Comparison of ENCODE assay signal across 20 mouse cellular contexts in the genomic region with DNA sequence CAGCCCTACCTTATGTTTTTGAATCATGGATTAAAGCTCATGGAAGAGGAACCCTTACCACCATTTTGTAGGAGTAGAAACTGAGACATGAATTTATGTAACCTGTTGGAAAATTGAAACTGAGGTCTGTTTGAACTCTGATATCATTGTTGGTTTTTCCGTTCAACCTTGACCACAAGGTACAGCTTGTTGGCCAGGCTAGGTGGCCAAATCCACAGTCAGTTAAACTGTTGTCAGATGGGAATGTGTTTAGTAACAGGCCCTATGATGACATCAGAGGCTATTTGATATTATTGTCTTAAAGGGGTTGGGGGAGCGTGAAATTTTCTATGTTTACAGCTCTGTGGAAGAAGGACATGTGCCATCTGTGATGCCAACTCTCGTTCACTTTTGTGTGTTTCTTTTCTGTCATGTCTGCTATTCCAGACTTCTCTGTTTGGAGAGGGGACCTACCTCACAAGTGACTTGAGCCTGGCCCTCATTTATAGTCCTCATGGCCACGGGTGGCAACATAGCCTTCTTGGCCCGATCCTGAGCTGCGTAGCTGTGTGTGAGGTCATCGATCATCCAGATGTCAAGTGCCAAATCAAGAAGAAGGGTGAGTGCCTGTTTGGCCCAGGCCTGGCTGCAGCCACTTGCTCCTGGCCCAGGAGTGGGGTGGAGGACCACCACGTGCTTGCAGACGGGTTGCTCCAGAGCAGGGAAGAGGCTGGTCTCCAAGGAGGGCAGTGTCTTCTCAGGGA. TPM values are rescaled to one million over a fixed set of nuclear protein-coding genes. Genes with fewer than 3 reads are reported as not detected.
DNase-seq lines count a peak whose midpoint lies in the region; ATAC-seq lines count a peak whose summit lies in the region.
"Had no signal": no experiment of that assay in that cellular context is flagged by ENCODE, and none has a peak within 500 bp of the region (broad histone marks: within the 10 kb centered on the region; RNA-seq: fewer than 3 reads in every experiment).

No protein-coding gene starts in this region.

- no peak overlapping the region for H3K9ac ChIP-seq in heart, embryonic 11.5 days (ENCODE audit: low read depth, low read length)
- H3K9ac ChIP-seq in liver, embryonic 12.5 days = no peak overlapping the region
- no peak overlapping the region for H3K9ac ChIP-seq in liver, embryonic 11.5 days (ENCODE audit: low read depth, low read length)
- H3K9ac ChIP-seq in liver, embryonic 16.5 days (ENCODE audit: low read depth, low read length) = no peak overlapping the region
- H3K9ac ChIP-seq: embryonic facial prominence, embryonic 13.5 days; forebrain, embryonic 12.5 days; heart, embryonic 12.5 days; hindbrain, embryonic 14.5 days had no signal

- H3K36me3 ChIP-seq in heart, embryonic 11.5 days (ENCODE audit: control insufficient read depth, insufficient read depth, low read length) = peaks cover 3% of the 10 kb centered on the region; the same call in 1 of the 2 replicates
- H3K36me3 ChIP-seq in liver, embryonic 12.5 days = peaks cover 71% of the 10 kb centered on the region
- peaks cover 2% of the 10 kb centered on the region; the same call in 1 of the 2 replicates for H3K36me3 ChIP-seq in liver, embryonic 11.5 days (ENCODE audit: control insufficient read depth, insufficient read depth, low read length)
- H3K36me3 ChIP-seq in liver, embryonic 16.5 days (ENCODE audit: control insufficient read depth, insufficient read depth) = peaks cover 5% of the 10 kb centered on the region; the same call in 1 of the 2 replicates

- no peak overlapping the region for H3K4me3 ChIP-seq in heart, embryonic 11.5 days (ENCODE audit: low read depth, low read length)
- H3K4me3 ChIP-seq in liver, embryonic 12.5 days = no peak overlapping the region
- no peak overlapping the region for H3K4me3 ChIP-seq in liver, embryonic 11.5 days (ENCODE audit: low read depth, low read length)
- no peak overlapping the region for H3K4me3 ChIP-seq in liver, embryonic 16.5 days (ENCODE audit: low read depth, low read length)
- H3K4me3 ChIP-seq: embryonic facial prominence, embryonic 13.5 days; forebrain, embryonic 12.5 days; heart, adult 2 months; heart, embryonic 12.5 days; hindbrain, embryonic 10.5 days had no signal

- peak; percentile 85 for DNase-seq in heart, adult 11 months
- no peak for DNase-seq in liver, embryonic 11.5 days (ENCODE audit: low spot score)
- peak; percentile 33 for DNase-seq in 416B (ENCODE audit: low read depth)
- DNase-seq in urinary bladder, adult 18-20 months (ENCODE audit: low spot score in 2 of 2) = no peak
- DNase-seq: adrenal gland, adult 8-10 months; cerebellum, adult 11 months; cerebellum, adult 9-11 months; cerebellum, postnatal 36 days; gastrocnemius, postnatal 10 days; heart, adult 2 months had no signal

- no peaks in the 10 kb centered on the region for H3K9me3 ChIP-seq in heart, embryonic 11.5 days (replicated peaks; ENCODE audit: control insufficient read depth, low read length)
- H3K9me3 ChIP-seq in liver, embryonic 12.5 days (replicated peaks) = no peaks in the 10 kb centered on the region
- H3K9me3 ChIP-seq in liver, embryonic 11.5 days (ENCODE audit: control insufficient read depth, low read length) = no peaks in the 10 kb centered on the region
- H3K9me3 ChIP-seq in liver, embryonic 16.5 days (replicated peaks; ENCODE audit: control insufficient read depth, low read length) = no peaks in the 10 kb centered on the region
- H3K9me3 ChIP-seq: embryonic facial prominence, embryonic 13.5 days; forebrain, embryonic 12.5 days; heart, embryonic 12.5 days; hindbrain, embryonic 10.5 days had no signal

- H3K4me2 ChIP-seq in heart, embryonic 11.5 days = no peak overlapping the region
- H3K4me2 ChIP-seq in liver, embryonic 12.5 days = no peak overlapping the region
- no peak overlapping the region for H3K4me2 ChIP-seq in liver, embryonic 11.5 days
- H3K4me2 ChIP-seq in liver, embryonic 16.5 days (ENCODE audit: low read depth, low read length) = no peak overlapping the region
- H3K4me2 ChIP-seq: embryonic facial prominence, embryonic 13.5 days; forebrain, embryonic 12.5 days; heart, embryonic 12.5 days; hindbrain, embryonic 14.5 days had no signal

- ATAC-seq in heart, embryonic 11.5 days (replicated peaks; ENCODE audit: insufficient number of reproducible peaks, low FRiP score, low TSS enrichment) = no peak
- no peak for ATAC-seq in liver, embryonic 12.5 days
- ATAC-seq in liver, embryonic 11.5 days (replicated peaks; ENCODE audit: low FRiP score) = no peak
- peak; percentile 68 for ATAC-seq in liver, embryonic 16.5 days (ENCODE audit: low read depth)
- ATAC-seq: forebrain, embryonic 16.5 days had no signal

- H3K4me1 ChIP-seq in heart, embryonic 11.5 days (ENCODE audit: control insufficient read depth, insufficient read depth, low read length) = peaks cover 3% of the 10 kb centered on the region; the same call in 1 of the 2 replicates
- peaks cover 13% of the 10 kb centered on the region for H3K4me1 ChIP-seq in liver, embryonic 12.5 days
- H3K4me1 ChIP-seq in liver, embryonic 11.5 days (replicated peaks; ENCODE audit: control insufficient read depth, insufficient read depth, low read length) = 0 out of 2 replicates have a peak, but pooled peaks cover 5% of the 10 kb centered on the region
- H3K4me1 ChIP-seq in liver, embryonic 16.5 days (ENCODE audit: control insufficient read depth, low read depth, low read length) = peaks cover 5% of the 10 kb centered on the region
- H3K4me1 ChIP-seq: forebrain, embryonic 12.5 days; heart, embryonic 12.5 days had no signal

- 84% methylated on average over 9 of the region's 9 CpGs for WGBS in heart, embryonic 11.5 days (ENCODE audit: insufficient replicate concordance)
- 75% methylated on average over 9 of the region's 9 CpGs for WGBS in liver, embryonic 12.5 days (ENCODE audit: insufficient replicate concordance)
- WGBS in liver, embryonic 11.5 days = 84% methylated on average over 9 of the region's 9 CpGs
- WGBS in liver, embryonic 16.5 days (ENCODE audit: insufficient replicate concordance) = 71% methylated on average over 9 of the region's 9 CpGs

- no peaks in the 10 kb centered on the region for H3K27me3 ChIP-seq in heart, embryonic 11.5 days (ENCODE audit: control insufficient read depth, insufficient read depth, low read length)
- no peaks in the 10 kb centered on the region for H3K27me3 ChIP-seq in liver, embryonic 12.5 days (replicated peaks)
- H3K27me3 ChIP-seq in liver, embryonic 11.5 days (replicated peaks; ENCODE audit: control insufficient read depth, insufficient read depth, low read length) = no peaks in the 10 kb centered on the region
- no peaks in the 10 kb centered on the region for H3K27me3 ChIP-seq in liver, embryonic 16.5 days (ENCODE audit: control insufficient read depth, insufficient read depth, low read depth, low read length)
- H3K27me3 ChIP-seq: CH12.LX; embryonic facial prominence, embryonic 13.5 days; forebrain, embryonic 12.5 days; heart, embryonic 12.5 days had no signal

- no peak overlapping the region for H3K27ac ChIP-seq in heart, embryonic 11.5 days (ENCODE audit: low read depth, low read length)
- peak overlapping the region; percentile 23; the same call in 1 of the 2 replicates for H3K27ac ChIP-seq in liver, embryonic 12.5 days
- no peak overlapping the region for H3K27ac ChIP-seq in liver, embryonic 11.5 days (ENCODE audit: low read depth, low read length)
- H3K27ac ChIP-seq in liver, embryonic 16.5 days (ENCODE audit: low read length) = peak overlapping the region; percentile 70
- H3K27ac ChIP-seq: embryonic facial prominence, embryonic 13.5 days; forebrain, embryonic 12.5 days; heart, adult 2 months; hindbrain, embryonic 10.5 days; hindbrain, embryonic 14.5 days had no signal

RNA-seq across cellular contexts. Expression of a gene that starts 31.6 kb away (rescaled TPM):
- polyA plus RNA-seq in heart, embryonic 11.5 days (2014; fragmentation: Nextera tagmentation; extraction: Ambion mirVana) = 0.14 TPM in 1 of 2 replicates, not detected in the other
- 0.06 TPM in 1 of 2 replicates, not detected in the other for polyA plus RNA-seq in liver, embryonic 12.5 days (2016; fragmentation: Nextera tagmentation; extraction: Ambion mirVana)
- polyA plus RNA-seq in liver, embryonic 11.5 days (2014; fragmentation: Nextera tagmentation; extraction: Ambion mirVana) = 0.07 and 0.12 TPM in 2 replicates
- polyA plus RNA-seq in liver, embryonic 16.5 days (2015; fragmentation: Nextera tagmentation; extraction: Ambion mirVana) = 0.06 and 0.12 TPM in 2 replicates
- polyA plus RNA-seq: heart, embryonic 12.5 days had no signal

RNA-seq across cellular contexts. Expression of a gene that starts 38.3 kb away (rescaled TPM):
- 4.6 and 5.0 TPM in 2 replicates for polyA plus RNA-seq in heart, embryonic 11.5 days (2014; fragmentation: Nextera tagmentation; extraction: Ambion mirVana)
- polyA plus RNA-seq in liver, embryonic 12.5 days (2016; fragmentation: Nextera tagmentation; extraction: Ambion mirVana) = 7.7 and 8.6 TPM in 2 replicates
- 7.3 and 7.5 TPM in 2 replicates for polyA plus RNA-seq in liver, embryonic 11.5 days (2014; fragmentation: Nextera tagmentation; extraction: Ambion mirVana)
- 9.9 and 11.2 TPM in 2 replicates for polyA plus RNA-seq in liver, embryonic 16.5 days (2015; fragmentation: Nextera tagmentation; extraction: Ambion mirVana)

Comparison
In these comparisons a context has a peak if more than half of its experiments do, and no peak if none do; other contexts are left out.
1. H3K27ac ChIP-seq: peak in liver, embryonic 12.5 days (single experiment) and liver, embryonic 16.5 days (single experiment); none in heart, embryonic 11.5 days (single experiment) and liver, embryonic 11.5 days (single experiment).
2. DNase-seq: peak in heart, adult 11 months (single experiment) and 416B (single experiment); none in liver, embryonic 11.5 days (single experiment) and urinary bladder, adult 18-20 months (0 of 2).